Mouse (Mus musculus): ENCODE measurements around the gene Lifr. TPM values are rescaled to one million over a fixed set of nuclear protein-coding genes. Genes with fewer than 3 reads are reported as not detected.

The Lifr gene
- under 1 TPM; 0.06 to 0.16 TPM for polyA plus RNA-seq (2017; shearing (Covaris generic))

- ATAC-seq = no peak
These were observed at the start of gene Lifr for GRCm38 (mm10) chr15:7090211-7090765. Gene Lifr (plus strand): TSS chr15:7090614.

GRCm38 (mm10) chr15:7044081-7044749 is 46.2 kb upstream of the Lifr start:
- no peak for ATAC-seq

- no peak for ATAC-seq
These were observed 45.4 kb upstream of the Lifr start for GRCm38 (mm10) chr15:7045056-7045455.

- ATAC-seq = no peak
These were observed 42.5 kb upstream of the Lifr start for GRCm38 (mm10) chr15:7047931-7048330.

DNA sequence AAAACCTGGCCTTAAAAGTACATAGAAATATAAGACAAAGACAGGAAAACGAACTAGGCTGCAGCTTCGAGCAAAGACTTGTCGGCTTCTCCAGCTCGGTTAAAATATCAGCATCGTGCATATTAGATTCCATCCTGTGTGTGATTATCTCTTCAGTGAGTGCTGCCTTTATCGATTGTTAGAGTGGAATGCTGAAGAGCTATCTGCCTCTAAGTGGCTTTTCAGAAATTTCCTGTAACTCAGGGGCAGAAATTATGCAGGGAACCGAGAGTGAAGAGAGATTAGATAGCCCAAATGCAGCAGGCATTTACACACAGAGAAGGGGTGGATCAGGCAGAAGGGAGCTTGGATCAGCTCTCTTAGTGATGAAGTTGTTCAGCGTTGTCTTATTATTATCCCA is 41.5 kb upstream of the Lifr start:
- no peak for ATAC-seq

DNA sequence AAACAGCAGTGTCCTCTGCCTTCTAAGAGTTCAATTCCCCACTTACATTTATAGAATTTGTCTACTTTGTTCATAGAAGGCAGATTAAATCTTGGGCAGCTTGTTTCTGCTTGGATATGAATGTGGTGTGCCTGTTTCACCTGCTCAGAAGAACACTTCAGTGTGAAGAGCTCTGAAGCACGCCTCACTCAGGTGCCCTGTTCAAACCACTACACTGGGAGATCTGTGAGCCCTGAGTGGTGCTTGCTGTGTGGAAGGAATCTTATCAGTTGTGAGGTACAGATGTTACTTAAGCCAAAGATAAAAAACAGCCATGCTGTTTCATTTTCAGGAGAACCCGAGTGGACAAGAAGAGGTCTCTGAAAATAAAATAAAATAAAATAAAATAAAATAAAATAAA is 38.7 kb upstream of the Lifr start:
- ATAC-seq = no peak

GRCm38 (mm10) chr15:7052117-7052516 is 38.3 kb upstream of the Lifr start:
- no peak for ATAC-seq

GRCm38 (mm10) chr15:7056851-7057250 is 33.6 kb upstream of the Lifr start:
- ATAC-seq = no peak

DNA sequence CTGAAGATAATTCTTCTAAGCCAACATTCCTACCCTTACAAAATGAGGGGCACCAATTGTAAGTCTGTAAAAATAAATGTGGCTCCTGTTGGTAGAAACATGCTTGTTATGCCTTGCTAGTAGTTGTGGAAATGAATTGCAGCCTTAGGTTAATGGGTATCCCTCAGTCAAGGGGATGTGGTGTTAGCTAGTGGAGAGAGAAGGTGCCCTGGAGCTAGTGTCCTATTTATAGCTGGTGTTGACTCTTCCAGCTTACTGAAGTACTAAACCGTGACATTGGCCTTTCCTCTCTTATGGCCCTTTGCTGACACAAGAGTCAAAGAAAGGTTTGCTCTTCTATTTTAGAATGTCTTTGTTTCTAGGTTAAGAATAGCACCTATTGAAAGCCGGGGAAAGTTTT is 29.9 kb upstream of the Lifr start:
- no peak for ATAC-seq

GRCm38 (mm10) chr15:7061995-7062697 is 28.3 kb upstream of the Lifr start:
- no peak for ATAC-seq

- ATAC-seq = no peak
These were observed 27.8 kb upstream of the Lifr start for GRCm38 (mm10) chr15:7062698-7063009.

- ATAC-seq = no peak
These were observed 26.7 kb upstream of the Lifr start for GRCm38 (mm10) chr15:7063521-7064240.

DNA sequence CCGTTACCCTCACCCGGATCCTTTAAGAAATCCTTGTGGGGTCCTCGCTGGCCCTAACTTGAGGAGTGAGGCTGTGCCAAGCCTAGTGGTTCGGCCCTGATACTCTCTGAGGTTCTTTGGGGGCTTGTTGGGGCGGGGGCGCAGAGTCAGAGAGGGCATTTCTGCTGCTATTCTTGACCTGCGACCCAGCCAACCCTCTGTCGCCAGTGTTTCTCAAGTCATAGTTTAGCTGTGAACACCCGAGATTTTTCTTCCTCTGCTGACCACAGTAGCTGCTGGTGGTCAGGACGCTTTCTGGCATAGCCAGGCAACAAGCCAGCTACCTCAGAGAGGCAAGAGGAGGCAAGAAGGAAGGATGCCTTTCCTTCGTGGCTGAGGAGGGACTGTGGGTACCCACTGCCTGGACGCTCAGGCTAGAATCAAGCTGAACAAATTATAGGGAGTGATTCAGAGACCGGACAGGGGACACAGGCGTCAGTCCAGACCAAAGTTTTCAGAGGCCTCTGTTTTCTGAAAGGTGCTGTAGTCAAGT is 25.4 kb upstream of the Lifr start:
- ATAC-seq = no peak

GRCm38 (mm10) chr15:7065624-7066023 is 24.8 kb upstream of the Lifr start:
- no peak for ATAC-seq

DNA sequence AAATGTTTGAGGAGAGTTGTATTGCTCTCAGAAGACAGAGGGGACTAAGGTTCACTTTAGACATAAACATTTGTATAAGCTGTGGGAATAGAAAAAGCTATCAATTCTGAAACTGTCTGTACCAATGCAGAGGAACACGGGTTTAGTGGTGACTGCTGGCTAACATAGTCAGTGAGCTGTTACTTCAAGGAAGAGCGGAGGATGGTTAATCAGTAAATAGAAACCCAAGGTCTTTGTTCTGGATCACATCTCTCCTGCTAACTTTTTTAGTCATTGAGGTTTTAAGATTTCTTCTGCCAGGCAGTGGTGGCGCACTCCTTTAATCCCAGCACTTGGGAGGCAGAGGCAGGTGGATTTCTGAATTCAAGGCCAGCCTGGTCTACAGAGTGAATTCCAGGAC is 23.7 kb upstream of the Lifr start:
- no peak for ATAC-seq

DNA sequence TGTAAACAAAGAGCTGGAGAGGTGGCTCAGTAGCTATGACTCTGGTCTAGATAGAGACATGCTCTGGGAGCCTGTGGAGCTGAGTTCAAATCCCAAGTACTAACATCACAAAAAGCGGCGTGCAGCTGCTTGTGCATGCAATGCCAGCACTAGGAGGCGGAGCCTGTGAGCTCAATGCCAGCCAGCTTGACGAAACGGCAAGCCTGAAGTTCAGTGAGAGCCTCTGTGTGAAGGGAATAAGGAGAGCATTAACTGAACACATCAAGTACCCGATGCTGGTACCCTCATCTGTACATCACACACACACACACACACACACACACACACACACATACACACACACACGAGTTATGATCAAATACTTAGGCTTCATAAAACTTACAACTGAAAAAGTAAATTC is 21.0 kb upstream of the Lifr start:
- no peak for ATAC-seq

DNA sequence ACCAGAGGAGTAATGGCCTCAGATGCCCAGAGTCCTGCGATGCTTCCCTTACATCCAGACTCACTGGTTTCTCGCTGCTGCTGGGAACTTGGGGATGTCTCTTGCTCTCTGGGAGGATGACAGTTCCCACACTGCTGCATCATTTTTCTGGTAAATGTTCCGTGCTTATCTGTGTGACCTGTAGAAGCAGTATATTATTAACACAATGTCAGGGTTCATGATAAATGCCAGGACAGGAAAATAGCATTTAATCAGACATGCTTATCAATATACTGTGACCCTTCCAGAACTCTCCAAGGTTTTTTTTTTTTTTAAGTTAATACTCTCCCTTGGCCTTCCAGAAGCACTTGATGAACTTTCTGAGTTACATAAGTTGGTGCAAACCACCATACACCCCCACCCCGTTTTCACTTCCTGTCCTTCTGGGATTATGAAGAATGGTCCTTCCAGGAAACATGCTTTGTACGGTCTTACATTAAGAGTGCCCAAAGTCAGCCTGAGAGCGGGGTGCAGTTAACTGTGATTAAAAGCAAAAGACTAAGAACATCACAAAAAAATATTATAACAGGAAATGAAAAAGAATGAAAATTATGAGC is 20.1 kb upstream of the Lifr start:
- no peak for ATAC-seq

GRCm38 (mm10) chr15:7073269-7073668 is 17.1 kb upstream of the Lifr start:
- ATAC-seq = no peak

- no peak for ATAC-seq
These were observed 15.2 kb upstream of the Lifr start for GRCm38 (mm10) chr15:7075185-7075584.

GRCm38 (mm10) chr15:7078356-7078755 is 12.1 kb upstream of the Lifr start:
- no peak for ATAC-seq

GRCm38 (mm10) chr15:7079631-7080337 is 10.6 kb upstream of the Lifr start:
- ATAC-seq = no peak

DNA sequence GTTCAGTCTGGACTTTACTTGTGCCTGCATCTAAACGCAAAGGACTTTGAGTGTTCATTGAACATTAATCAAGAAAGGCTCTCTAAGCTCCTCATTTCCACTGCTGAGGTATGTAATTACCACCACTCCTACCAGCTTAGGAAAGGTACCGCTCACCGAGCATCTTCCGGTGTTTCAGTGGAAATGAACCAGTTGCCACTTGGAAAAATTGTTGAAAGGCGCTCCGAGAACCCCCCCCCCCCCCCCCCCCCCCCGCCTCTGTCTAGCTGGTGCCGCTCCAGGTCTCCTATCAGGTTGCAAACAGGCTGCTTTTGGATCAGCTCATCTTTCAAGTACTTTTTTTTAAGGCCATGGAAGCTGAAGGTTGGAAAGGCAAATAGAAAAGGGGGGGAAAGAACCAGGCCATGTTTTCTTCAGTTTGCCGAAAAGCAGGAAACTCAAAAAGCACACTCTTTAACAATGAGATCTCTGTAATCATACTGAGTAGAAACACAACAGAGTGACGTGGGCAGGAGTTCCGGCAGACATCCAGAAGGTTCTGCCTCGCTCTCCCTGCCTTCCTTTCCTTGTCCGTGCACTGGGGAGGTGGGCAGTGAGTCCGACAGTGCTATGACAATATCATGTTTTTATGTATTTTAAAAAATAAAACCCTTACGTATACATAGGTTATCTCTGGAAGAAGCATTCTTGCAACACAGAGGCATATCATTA is 9.3 kb upstream of the Lifr start:
- no peak for ATAC-seq

All from CD4-positive, CD25-positive, alpha-beta regulatory T cell, adult 4 months (primary cell).